Mouse (Mus musculus): ENCODE results near the gene Cacfd1.
A peak's percentile ranks its signal among the peaks of the same experiment; 100 is the strongest.

Cacfd1 gene

DNA sequence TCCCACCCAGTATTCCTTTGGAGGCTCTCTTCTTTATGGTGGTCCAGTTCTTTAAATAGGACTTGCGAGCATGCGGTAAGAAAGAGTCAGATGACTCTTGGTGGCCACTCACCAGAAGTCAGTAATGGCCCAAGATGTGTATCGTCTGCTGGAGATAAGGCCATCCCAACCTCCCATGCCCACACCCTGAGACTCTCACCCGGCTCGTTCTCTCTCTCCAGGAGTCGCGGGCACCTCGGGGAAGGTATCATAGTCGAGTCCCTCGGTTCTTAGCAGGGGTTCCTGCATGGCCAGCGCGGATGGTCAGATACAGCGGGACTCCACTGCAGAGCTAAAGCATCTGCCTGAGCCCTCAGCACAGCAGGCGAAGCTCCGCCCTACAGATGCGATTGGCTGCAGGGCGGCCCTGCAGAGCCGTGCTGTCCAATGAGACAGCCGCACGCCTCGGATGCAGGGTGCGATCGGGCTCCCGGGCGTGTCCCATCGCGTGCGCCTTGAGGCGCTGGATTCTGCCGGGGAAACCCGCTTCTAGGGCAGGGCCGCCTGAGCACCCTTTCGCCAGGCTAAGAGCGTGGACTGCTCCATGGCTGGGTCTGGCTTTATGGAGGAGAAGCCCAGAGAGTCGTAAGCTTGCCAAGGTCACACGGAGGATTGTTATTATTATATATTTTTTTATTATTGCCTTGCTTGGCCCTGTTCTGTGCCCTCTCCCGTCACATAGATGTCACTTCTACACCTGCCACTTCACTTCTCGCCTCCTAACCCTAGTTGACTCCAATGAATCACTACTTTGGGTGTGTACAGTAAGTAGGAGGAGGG is 18.1 kb downstream of the Cacfd1 start, which contains the start of gene Slc2a6:
Slc2a6 (minus strand) TSS at position 381 of the 819 bp plus-strand sequence.
- peak; percentile 89 for DNase-seq (ENCODE audit: low spot score)

GRCm38 (mm10) chr2:27028437-27029015 is 18.8 kb downstream of the Cacfd1 start:
- no peak for DNase-seq (ENCODE audit: low spot score)

DNA sequence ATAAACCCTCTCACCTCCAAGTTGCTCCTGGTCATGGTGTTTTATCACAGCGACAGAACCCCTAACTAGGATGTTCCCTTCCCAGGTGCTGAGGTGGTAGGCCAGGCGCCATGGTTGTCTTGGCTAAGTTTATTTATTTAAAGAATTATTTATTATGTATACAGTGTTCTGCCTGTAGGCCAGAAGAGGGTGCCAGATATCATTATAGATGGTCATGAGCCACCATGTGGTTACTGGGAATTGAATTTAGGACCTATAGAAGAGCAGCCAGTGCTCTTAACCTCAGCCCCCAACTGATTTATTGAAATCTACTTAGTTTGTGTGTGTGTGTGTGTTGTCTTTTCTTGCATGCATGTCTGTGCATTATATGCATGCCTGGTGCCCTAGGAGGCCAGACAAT is 22.6 kb downstream of the Cacfd1 start:
- DNase-seq (ENCODE audit: low spot score), result no peak

GRCm38 (mm10) chr2:27036003-27036402 is 26.3 kb downstream of the Cacfd1 start:
- DNase-seq (ENCODE audit: low spot score), result no peak

GRCm38 (mm10) chr2:27037008-27037407 is 27.3 kb downstream of the Cacfd1 start:
- DNase-seq (ENCODE audit: low spot score), result no peak

- peak; percentile 74 for DNase-seq (ENCODE audit: low spot score)
Observed at GRCm38 (mm10) chr2:27038596-27038995, 28.9 kb downstream of the Cacfd1 start.

- DNase-seq (ENCODE audit: low spot score), result no peak
Observed at GRCm38 (mm10) chr2:27039286-27039685, 29.6 kb downstream of the Cacfd1 start.

GRCm38 (mm10) chr2:27042131-27042844 is 32.6 kb downstream of the Cacfd1 start:
- DNase-seq (ENCODE audit: low spot score), result no peak

GRCm38 (mm10) chr2:27043461-27043860 is 33.7 kb downstream of the Cacfd1 start:
- peak; percentile 59 for DNase-seq (ENCODE audit: low spot score)

GRCm38 (mm10) chr2:27044166-27044565 is 34.4 kb downstream of the Cacfd1 start:
- DNase-seq (ENCODE audit: low spot score), result no peak

DNA sequence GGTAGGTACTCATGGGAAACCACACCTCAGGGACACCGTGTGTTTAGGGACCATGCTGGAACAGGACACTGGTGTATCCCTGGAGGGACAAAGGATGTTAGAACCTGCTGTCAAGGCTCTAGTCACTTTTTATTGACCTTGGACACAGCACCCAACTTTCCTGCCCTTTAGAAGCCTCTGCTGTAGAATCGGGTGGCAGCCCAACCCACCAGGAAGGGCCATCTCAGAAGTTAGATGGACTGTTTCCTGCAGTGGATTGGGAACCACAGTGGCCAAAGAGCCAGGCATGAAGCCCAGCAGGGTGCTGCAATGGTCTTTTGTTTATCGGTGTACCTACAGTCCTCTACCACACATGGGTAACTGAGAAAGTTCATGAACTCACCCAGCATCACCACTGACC is 34.9 kb downstream of the Cacfd1 start:
- no peak for DNase-seq (ENCODE audit: low spot score)

- DNase-seq (ENCODE audit: low spot score), result peak; percentile 86
Observed at GRCm38 (mm10) chr2:27045979-27046770, 36.4 kb downstream of the Cacfd1 start.

DNA sequence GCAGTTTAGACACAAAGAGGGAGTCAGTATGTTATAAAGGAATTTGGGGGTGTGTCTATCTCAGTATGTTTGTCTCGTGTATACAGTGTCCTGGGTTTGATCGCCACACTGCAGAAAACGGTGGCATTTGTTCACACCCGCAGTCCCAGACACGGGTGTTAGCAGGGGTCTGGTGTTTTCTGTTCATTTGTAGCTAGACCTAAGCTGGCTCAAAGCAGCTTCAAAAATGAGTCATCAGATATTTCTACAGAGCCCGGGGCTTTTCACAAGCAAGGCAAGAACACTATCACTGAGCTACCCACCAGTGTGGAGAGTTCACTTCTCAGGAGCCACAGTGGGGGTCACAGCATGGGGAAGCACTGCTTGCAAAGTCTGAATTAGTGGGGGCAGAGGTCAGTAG is 39.7 kb downstream of the Cacfd1 start:
- DNase-seq (ENCODE audit: low spot score), result no peak

- no peak for DNase-seq (ENCODE audit: low spot score)
Observed at GRCm38 (mm10) chr2:27058251-27058650, 48.5 kb downstream of the Cacfd1 start.

GRCm38 (mm10) chr2:27058751-27059150 is 49.0 kb downstream of the Cacfd1 start:
- no peak for DNase-seq (ENCODE audit: low spot score)

- no peak for DNase-seq (ENCODE audit: low spot score)
Observed at GRCm38 (mm10) chr2:27059187-27059586, 49.5 kb downstream of the Cacfd1 start.

DNA sequence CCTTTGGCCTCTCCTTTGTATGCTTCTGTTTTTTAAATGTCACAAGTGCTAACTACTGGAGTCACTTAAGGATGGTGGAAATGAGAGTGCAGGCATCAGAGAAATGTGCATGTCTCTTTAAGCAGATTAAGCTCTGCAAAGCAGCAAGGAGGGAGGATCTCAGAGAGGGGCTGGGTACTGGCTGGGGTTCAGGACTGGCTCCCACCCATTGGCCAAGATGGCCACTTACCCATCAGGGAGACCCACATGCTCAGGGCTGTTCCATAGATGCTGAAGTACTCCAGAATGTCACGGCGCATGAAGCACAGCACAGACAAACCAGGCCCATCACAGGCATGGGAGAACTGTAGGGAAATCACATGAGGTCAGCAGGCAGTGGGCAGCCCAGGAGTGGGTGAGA is 57.4 kb downstream of the Cacfd1 start:
- DNase-seq (ENCODE audit: low spot score), result no peak

DNA sequence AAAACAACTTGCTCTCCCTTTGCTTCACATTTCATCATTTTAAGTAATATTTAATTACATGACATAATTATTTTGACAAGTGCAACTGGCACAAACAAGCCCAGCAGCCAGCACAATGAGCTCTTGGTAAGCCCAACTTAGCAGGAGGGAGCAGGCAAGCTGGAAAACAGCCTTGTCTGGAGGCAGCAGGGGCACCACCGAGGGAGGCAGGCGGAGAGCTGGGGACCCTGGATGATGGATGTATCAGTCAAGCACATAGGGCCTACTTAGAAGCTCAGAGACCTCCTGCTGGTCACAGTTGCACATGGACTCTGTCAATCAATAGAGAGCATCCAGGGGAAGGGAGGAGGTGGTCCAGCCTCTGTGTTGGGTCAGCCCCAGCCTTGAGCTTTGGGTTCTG is 58.3 kb downstream of the Cacfd1 start:
- no peak for DNase-seq (ENCODE audit: low spot score)

GRCm38 (mm10) chr2:27069646-27070045 is 59.9 kb downstream of the Cacfd1 start:
- no peak for DNase-seq (ENCODE audit: low spot score)

DNA sequence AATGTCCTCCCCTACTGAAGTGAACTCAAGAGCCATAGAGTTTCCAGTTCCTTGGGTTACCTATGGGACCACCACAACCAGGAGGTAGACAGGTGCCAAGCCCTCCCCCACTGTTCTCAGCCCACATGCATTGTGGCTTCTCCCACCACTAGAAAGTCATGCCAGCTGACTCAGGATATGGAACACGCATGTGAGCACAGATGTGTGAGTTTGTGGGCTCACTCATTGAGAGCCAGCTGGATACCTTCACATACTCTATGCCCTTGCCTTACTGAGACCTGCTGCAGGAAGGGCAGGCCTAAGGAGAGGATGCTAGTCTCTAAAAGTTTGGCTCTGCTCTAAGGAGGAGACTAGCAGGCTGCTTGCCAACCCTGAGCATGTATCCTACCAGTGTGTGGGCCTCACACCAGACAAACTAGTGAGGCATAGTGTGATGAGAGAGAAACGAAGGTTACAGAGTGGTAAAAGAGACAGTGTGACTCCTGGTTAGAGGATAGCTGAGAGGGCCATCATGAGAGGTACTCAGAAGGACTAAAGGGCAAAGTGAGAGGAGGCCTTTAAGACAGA is 60.6 kb downstream of the Cacfd1 start:
- no peak for DNase-seq (ENCODE audit: low spot score)

All from testis, postnatal 14 days (tissue).